Mouse (Mus musculus): ENCODE data around the gene Gm13539.
A peak's percentile ranks its signal among the peaks of the same experiment; 100 is the strongest.

Gm13539 gene

GRCm38 (mm10) chr2:25828344-25828947 is 46.4 kb downstream of the Gm13539 start:
- no peak for DNase-seq

GRCm38 (mm10) chr2:25830786-25831185 is 48.7 kb downstream of the Gm13539 start:
- DNase-seq, result no peak

GRCm38 (mm10) chr2:25836291-25836690 is 54.2 kb downstream of the Gm13539 start:
- peak; percentile 81 for DNase-seq

Data from cerebellum, adult 11 months (tissue).